Mouse (Mus musculus) c-Kit-positive CD71-positive TER-119-positive erythroid progenitor cells, embryonic 14.5 days (primary cell): ENCODE data around the gene Sf3a3.

Source experiments
- DNase-seq: peaks from one replicate; pipeline ENCODE4 v3.0.0-alpha.2; 2013; ENCODE audit warnings: low spot score

The Sf3a3 gene

GRCm38 (mm10) chr4:124738783-124739182 is 24.2 kb downstream of the Sf3a3 start:
- DNase-seq: no peak

- peak; percentile 53 for DNase-seq
Observed at GRCm38 (mm10) chr4:124741376-124742343, 27.1 kb downstream of the Sf3a3 start, which contains the start of gene Inpp5b. Gene Inpp5b (plus strand): TSS chr4:124741850.

DNA sequence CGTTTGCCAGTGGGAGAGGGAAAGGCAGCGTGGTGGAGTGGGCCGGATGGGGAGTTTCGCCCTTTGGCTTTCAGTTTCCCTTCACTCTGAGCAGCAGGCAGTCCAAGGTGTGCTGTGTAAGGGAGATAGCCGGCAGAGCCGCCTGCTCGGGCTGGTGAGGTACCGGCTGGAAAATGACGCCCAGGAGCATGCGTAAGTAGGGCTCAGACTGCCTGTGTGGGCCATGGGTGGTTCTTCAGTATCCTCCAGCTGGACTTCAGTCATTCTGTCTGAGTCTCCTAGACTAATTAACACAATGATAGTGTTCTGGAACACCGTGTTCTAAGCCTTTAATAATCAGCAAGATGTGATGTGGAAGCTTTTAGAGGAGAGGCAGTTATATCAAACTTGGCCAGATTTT is 28.3 kb downstream of the Sf3a3 start:
- no peak for DNase-seq

- no peak for DNase-seq
Observed at GRCm38 (mm10) chr4:124746577-124746976, 32.0 kb downstream of the Sf3a3 start.

DNA sequence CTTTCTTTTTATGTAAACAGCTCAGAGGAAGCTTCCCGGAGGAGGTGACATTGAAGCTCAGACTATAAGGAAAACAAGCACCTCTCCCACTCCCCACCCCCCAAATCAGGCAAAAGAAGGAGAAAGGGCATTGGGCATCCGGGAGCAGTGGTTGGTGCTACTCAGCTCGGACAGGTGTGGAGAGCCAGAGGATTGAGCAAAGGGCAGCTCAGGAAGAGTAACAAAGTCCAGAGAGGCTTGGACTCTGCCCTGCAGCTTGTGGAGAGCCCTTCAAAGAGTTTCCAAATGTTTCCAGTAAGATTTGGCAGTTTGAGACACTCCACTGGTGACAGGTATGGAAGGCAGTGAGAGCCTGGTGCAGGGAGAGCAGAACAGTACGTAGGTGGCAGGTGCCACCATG is 33.3 kb downstream of the Sf3a3 start:
- no peak for DNase-seq

GRCm38 (mm10) chr4:124751300-124752250 is 37.0 kb downstream of the Sf3a3 start:
- peak; percentile 98 for DNase-seq

DNA sequence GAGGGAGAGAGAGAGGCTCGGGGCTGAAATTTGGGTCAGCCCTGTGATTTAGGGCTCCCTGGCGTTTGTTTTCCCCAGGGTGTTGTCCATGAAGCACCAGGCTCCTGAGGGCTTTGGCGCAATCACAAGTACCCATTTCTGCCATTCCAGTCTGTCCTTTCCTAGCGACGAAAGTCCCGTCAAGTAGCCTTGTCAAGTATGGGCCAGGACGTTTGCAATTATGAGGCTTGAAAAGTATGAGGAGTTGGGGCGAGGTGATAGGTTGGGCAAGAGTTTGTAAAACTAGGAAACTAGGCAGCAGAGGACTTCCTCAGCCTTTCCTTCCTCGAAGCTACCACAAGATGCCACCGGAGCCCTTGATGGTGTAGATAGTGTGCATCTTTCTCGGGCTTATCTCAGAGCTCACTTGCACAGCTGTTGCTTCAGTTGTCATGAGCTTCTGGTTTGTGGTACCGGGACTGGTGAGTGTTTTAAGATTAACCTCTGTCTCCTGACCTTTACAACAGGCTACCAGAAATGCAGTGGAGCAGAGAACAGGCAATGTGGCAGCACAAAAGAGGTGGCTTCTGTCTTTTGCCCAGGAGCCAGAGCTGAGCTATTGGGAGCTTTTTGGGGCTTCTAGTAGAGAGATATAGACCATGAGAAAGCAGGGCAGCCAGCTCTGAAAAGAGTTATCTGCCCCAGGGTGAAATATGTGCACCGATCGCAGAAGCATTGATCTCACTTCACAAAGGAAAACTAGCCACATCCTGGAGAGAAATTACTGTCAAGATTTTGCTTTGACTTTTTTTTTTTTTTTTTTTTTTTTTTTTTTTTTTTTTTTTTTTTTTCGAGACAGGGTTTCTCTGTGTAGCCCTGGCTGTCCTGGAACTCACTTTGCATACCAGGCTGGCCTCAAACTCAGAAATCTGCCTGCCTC is 38.0 kb downstream of the Sf3a3 start:
- peak; percentile 78 for DNase-seq

- DNase-seq: no peak
Observed at GRCm38 (mm10) chr4:124755526-124755925, 41.0 kb downstream of the Sf3a3 start.

DNA sequence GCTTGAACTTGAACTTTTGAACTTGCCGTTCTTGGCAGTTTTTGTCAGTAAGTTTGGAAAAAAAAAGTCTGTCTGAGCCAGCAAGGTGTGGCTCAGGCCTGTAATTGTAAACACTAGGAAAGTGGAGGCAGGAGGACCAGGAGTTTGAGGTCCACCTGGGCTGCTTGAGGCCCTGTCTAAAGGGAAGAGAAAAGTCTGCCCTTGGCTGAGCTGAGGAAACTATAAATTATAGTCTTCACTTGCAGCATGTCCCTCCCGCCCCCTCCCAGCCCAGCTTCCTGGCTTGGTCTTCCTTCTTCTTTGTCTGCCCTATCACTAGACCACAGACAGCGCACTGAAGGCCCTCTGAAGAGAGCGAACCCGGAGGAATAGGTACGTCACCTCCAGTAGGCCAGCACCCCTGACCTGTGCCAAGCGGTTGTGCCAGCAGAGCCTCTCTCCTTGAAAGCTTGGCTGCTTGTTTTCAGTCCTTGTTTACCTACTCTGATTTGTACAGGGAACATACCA is 44.8 kb downstream of the Sf3a3 start:
- DNase-seq: no peak

- no peak for DNase-seq
Observed at GRCm38 (mm10) chr4:124761201-124761600, 46.6 kb downstream of the Sf3a3 start.

- DNase-seq: no peak
Observed at GRCm38 (mm10) chr4:124762858-124763452, 48.4 kb downstream of the Sf3a3 start.

DNA sequence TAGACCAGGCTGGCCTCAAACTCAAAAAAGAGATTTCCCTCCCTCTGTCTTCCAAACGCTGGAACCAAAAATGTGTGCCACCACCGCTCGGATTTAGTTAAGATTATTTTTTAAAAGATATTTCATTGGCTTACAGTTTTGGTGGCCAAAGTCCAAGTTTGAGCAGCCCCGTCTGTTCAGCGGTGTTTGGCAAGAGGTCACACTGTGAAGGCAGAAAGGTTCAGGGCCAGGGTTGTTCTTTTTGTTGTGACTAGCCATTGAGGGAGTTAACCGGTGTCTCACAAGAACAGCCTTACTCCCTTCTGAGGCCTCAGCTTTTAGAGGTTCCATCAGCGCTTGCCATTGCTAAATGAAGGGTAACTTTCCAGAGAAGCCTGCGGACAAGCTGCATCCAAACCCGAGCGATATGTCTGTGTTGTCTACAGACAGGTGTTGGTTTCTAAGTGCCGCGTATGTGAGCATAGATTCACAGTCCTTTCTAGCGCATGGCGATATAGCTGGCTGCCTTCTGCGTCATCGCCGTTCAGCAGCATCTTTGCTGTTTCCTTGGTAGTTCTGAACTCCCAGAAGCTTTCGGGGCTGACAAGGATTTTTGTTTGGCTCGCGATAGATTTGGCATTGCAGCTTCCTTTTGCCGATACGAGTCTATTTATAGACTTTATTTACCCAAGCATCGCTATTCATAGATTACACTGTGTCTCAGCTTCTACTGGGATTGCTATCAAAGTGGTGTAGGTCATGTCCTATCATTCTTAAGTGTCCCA is 51.4 kb downstream of the Sf3a3 start:
- DNase-seq: no peak

DNA sequence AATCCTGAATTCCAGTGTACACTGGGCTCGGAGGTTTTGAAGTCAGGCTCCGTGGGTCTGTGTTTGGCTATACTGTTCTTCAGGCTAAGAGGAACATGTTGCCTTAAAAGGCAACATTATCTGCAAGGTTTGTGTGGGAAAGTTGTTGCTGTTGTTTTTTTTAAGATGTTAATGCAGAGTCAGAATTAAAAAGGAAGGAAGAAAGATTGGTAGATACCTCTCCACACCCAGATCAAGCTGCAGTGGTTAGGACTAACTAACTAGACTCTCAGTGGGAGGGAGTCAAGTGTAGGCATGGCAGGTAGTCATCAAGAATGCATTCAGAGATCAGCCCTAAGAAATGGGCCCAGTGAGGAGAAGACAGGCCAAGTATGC is 52.0 kb downstream of the Sf3a3 start:
- DNase-seq: no peak

DNA sequence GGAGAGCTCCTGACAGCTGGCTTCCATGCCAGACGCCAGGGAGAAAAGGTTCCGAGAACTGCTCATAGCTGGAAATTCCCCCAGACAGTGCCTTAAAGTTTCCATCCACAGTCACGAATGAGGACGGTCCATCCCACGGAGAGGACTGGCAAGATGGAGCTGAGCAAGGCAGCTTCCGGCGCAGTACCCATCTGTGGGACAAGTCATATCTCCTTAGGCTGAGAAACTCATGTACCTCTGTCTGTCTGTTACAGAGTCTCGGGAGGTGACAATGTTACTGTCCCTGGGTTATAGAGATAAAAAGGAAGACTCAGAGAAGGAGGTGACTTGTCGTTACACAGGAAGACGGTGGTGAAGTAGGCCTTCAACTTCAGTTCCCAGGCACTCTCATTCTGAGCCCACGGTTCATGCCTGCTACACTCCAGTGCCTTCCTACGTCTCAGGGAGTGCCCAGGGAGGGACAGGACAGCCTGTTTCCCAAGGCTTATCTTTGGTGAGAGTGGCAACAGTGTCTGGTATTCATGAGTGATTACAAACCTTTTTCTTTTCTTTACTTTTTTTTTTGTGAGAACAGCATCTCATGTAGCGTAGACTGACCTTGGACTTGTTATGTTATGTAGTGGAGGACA is 54.5 kb downstream of the Sf3a3 start:
- peak; percentile 47 for DNase-seq

GRCm38 (mm10) chr4:124770624-124771023 is 56.0 kb downstream of the Sf3a3 start:
- DNase-seq: no peak

- DNase-seq: no peak
Observed at GRCm38 (mm10) chr4:124772125-124772524, 57.5 kb downstream of the Sf3a3 start.

DNA sequence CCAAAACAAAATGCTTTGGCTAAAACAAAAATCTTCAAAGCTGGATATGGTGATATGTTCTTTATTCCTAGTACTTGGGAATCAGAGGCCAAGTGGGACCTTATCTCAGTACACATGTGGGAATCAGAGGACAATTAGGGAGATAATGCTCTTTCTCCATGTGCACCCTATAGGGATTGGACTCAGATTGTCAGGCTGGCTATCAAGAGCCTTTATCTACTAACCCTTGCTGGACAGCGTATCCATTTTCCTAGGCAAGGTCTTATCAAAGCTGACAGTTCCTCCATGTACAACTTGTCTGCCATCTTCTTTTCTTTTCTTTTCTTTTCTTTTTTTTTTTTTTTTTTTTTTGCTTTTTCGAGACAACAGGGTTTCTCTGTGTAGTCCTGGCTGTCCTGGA is 58.9 kb downstream of the Sf3a3 start:
- DNase-seq: peak; percentile 48

DNA sequence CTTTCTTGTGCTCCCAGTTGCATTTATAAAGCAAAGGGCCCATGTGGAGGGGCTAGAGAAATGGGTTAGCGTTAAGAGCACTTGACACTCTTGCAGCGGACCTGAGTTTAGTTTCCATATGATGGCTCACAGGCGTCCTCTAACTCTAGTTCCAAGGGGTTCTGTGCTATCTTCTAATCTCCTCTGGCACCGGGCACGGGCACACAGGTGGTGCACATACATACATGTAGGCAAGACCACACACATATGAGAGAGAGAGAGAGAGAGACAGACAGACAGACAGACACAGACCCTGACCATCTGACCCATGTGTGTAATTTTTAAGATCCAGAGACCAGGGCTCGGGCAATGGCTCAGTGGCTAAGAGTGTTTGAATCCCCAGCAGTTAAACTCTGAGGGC is 59.4 kb downstream of the Sf3a3 start:
- no peak for DNase-seq

DNA sequence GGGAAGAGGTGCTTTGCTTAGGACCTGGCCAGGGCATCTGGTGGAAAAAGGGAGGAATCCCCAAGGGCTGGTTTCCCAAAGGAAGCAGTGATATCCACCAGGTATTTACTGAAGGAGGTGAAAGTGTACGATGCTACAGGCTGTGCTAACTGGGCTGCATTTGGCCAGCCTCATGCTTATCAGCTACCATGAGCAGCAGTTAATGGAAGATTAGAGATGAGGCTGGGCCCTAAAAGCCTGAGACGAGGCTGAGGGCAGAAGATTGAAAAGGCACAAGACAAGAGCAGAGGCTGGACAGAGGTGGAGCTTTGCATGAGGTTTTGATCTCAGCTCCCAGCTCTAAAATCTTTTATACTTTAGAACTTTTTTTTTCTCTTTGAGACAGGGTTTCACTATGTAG is 59.9 kb downstream of the Sf3a3 start:
- peak; percentile 87 for DNase-seq

- DNase-seq: no peak
Observed at GRCm38 (mm10) chr4:124781361-124781760, 66.8 kb downstream of the Sf3a3 start.
